Mouse (Mus musculus): ENCODE measurements at regions not wholly inside any gene's neighbourhood (a gene's known extent, or its start where the extent isn't known, plus 50 kb on each side); places are given as distances from the start of the nearest gene placed in this dataset.

DNA sequence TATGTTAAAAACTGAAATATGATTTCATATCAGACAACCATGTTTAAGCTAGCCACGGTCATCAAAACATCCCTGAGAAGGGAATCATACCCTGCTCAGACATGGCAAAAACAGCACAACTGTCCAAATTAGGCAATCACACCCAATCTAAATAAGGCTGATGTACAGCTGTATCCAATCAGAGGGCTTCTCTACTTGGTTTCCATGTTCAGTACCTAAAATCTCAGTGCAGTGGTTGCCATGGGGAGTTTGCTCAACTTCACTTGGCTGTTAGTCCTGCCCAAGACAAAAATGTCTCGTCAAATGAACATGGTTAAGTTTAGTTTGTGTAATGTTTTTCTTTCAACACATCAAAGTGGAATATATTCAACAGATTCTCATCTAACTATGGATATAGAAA is 987.0 kb downstream of the Cdh9 start:
- H3K9me3 ChIP-seq (replicated peaks), result no peaks in the 10 kb centered on the region
- no peak overlapping the region for H3K4me3 ChIP-seq
- H3K36me3 ChIP-seq, result no peaks in the 10 kb centered on the region
- WGBS, result 80% methylated on average over 2 of the region's 2 CpGs
- H3K27ac ChIP-seq (replicated peaks), result no peak overlapping the region
- no peaks in the 10 kb centered on the region for H3K4me1 ChIP-seq
- no peak for DNase-seq (ENCODE audit: low spot score)
- no peaks in the 10 kb centered on the region for H3K27me3 ChIP-seq (ENCODE audit: low read depth, poor library complexity, severe bottlenecking)

DNA sequence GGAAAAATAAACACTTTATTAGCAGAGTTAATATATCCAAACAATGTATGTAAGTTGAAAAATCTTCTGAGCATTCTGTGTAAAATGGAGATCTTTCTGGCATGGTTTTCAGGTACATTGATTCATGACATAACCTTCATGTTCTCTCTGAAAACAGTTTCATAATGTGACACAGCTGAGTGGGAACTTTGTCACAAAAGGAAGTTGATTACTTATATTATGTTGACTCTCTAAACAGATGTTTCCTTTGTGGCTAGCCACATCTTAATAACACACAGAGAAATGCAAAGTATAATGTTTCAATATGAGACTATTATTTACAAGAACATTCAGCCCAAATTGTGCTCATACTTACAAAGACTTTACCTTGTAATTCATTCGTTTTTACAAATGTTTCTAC is 1002.1 kb downstream of the Cdh9 start:
- Histone ChIP-seq H3K4me1 (no peaks in the 10 kb centered on the region), H3K27me3 (ENCODE audit: low read depth, poor library complexity, severe bottlenecking) (no peaks in the 10 kb centered on the region), H3K27ac (replicated peaks) (no peak overlapping the region), H3K4me3 (no peak overlapping the region), H3K36me3 (no peaks in the 10 kb centered on the region), H3K9me3 (replicated peaks) (no peaks in the 10 kb centered on the region)
- WGBS, result 73% methylated on average over 1 of the region's 1 CpGs
- no peak for DNase-seq (ENCODE audit: low spot score)

DNA sequence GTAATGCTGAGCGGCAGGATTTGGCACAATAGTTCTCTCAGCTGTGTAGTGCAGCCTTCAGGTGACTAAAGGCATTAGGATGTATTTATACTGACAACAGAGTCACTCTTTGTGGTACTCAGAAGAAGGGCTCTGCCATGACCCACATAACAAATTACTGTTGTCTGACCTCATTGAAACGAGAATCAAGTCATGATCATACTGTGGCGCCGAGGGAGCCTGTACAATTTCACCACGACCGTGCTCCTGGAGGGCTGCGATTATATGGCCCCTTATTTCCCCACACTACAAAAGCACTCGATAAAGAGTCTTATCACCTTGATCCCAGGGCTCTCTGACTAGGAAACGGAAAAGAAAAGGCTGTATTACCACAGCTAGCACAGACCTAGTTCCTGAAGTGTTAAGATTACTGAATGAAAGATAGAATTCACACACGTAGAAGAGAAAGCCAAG is 1041.7 kb downstream of the Cdh9 start:
- 85% methylated on average over 10 of the region's 10 CpGs for WGBS
- no peaks in the 10 kb centered on the region for H3K27me3 ChIP-seq (ENCODE audit: low read depth, poor library complexity, severe bottlenecking)
- H3K36me3 ChIP-seq, result no peaks in the 10 kb centered on the region
- no peaks in the 10 kb centered on the region for H3K4me1 ChIP-seq
- H3K27ac ChIP-seq (replicated peaks), result no peak overlapping the region
- DNase-seq (ENCODE audit: low spot score), result no peak
- H3K9me3 ChIP-seq (replicated peaks), result no peaks in the 10 kb centered on the region
- no peak overlapping the region for H3K4me3 ChIP-seq

DNA sequence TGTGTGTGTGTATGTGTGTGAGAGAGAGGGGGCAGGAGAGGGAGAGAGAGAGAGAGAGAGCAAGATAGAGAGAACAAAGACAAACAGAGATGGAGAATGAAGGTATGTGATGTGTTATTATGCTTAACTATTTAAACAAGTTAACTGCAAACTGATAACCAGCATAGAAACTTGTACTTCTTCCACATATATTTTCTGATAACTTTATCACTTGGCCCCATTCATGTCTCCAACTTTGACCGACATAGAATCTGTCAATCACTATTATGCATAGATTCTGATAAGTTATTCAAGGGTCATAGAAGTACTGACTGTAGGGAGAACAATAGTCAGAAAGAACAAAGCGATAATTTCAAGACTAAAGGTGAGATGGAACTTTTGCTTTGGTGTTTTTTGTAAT is 1039.0 kb upstream of the Cdh10 start:
- no peak overlapping the region for H3K27ac ChIP-seq (replicated peaks)
- DNase-seq (ENCODE audit: low spot score), result no peak
- H3K4me1 ChIP-seq, result no peaks in the 10 kb centered on the region
- H3K27me3 ChIP-seq (ENCODE audit: low read depth, poor library complexity, severe bottlenecking), result no peaks in the 10 kb centered on the region
- no peak overlapping the region for H3K4me3 ChIP-seq
- H3K36me3 ChIP-seq, result no peaks in the 10 kb centered on the region
- H3K9me3 ChIP-seq (replicated peaks), result no peaks in the 10 kb centered on the region
- WGBS, result 92% methylated on average over 2 of the region's 2 CpGs

DNA sequence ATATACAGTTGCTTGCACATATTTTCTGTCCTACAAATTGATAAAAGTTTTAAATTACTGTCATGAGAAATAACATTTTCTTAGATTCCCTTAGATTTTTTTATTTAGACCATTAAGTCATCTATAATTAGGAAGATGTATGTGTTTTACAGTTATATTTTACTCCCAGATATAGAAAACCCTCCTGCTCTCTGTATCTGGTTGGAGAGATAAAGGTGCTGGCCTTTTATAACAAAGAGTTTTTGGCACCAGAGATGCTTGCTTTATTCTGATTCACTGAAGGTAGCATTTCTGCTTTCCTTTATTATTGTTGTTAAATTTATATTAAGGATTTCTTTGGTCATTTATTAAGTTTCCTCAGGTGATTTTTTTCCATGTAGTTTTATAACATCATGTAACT is 1035.4 kb upstream of the Cdh10 start:
- Histone ChIP-seq H3K27me3 (ENCODE audit: low read depth, poor library complexity, severe bottlenecking) (no peaks in the 10 kb centered on the region), H3K36me3 (no peaks in the 10 kb centered on the region), H3K4me3 (no peak overlapping the region), H3K27ac (replicated peaks) (no peak overlapping the region), H3K4me1 (no peaks in the 10 kb centered on the region), H3K9me3 (replicated peaks) (no peaks in the 10 kb centered on the region)
- DNase-seq (ENCODE audit: low spot score), result no peak

DNA sequence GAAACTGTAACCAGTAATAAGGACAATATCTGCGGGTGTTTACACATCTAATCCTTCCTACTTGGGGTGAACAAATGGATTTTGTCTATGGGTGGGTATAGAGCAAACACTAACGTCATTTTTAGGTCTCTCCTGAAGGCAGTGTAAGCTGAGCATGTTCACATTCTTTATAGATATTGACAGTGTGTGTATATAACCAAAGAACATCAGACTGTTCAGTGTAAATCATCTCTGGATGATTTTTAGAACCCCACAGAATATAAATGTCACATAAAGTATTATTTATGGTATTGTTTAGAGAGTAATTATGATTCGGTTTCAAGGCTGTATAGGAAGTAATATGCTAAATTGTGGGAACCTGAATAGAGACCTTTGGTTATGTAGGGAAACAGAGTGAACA is 1021.2 kb upstream of the Cdh10 start:
- H3K4me3 ChIP-seq, result no peak overlapping the region
- DNase-seq (ENCODE audit: low spot score), result no peak
- no peak overlapping the region for H3K27ac ChIP-seq (replicated peaks)
- H3K36me3 ChIP-seq, result no peaks in the 10 kb centered on the region
- H3K9me3 ChIP-seq (replicated peaks), result no peaks in the 10 kb centered on the region
- WGBS, result 77% methylated on average over 3 of the region's 3 CpGs
- H3K4me1 ChIP-seq, result no peaks in the 10 kb centered on the region
- no peaks in the 10 kb centered on the region for H3K27me3 ChIP-seq (ENCODE audit: low read depth, poor library complexity, severe bottlenecking)

DNA sequence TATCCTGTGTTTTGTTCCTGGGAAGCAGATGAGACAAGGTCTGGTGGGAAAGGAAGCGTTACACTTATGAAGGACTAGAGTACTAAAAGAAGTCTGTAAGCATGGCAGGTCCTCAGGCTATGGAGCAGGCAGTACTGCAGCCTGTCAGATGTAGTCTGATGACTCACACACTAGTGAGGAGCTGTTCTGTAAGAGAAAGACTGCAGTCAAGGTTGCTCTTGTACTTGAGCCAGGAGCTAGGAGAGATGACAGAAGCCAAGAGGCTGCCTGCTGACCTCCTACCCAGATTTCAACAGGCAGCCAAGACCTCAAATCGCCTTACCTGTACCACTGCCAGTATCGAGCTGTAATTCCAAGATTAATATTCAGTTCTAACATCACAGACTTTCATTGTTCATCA is 1017.3 kb upstream of the Cdh10 start:
- WGBS, result 82% methylated on average over 3 of the region's 3 CpGs
- Histone ChIP-seq H3K4me1 (no peaks in the 10 kb centered on the region), H3K36me3 (no peaks in the 10 kb centered on the region), H3K27ac (replicated peaks) (no peak overlapping the region), H3K4me3 (no peak overlapping the region), H3K27me3 (ENCODE audit: low read depth, poor library complexity, severe bottlenecking) (no peaks in the 10 kb centered on the region), H3K9me3 (replicated peaks) (no peaks in the 10 kb centered on the region)
- DNase-seq (ENCODE audit: low spot score), result no peak

DNA sequence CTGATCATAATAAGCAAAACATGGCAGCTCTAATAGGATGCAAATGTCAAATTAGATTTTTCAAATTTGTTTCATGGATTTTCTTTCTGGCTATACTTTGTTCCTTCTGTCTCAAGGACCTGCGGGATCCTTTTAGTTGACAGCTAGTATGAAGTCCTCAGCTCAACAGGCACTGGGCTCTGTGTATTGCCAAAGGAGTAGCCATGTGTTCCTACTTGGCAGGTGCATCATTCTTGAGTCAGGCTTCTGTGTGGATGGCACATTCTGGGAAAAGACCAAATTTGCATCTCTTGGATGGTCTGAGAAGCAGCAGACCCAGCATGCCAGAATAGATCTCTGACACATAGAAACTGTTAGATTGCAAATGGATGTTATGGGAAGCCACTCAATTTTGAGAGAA is 1015.6 kb upstream of the Cdh10 start:
- DNase-seq (ENCODE audit: low spot score), result no peak
- Histone ChIP-seq H3K4me1 (no peaks in the 10 kb centered on the region), H3K4me3 (no peak overlapping the region), H3K36me3 (no peaks in the 10 kb centered on the region), H3K9me3 (replicated peaks) (no peaks in the 10 kb centered on the region), H3K27me3 (ENCODE audit: low read depth, poor library complexity, severe bottlenecking) (no peaks in the 10 kb centered on the region), H3K27ac (replicated peaks) (no peak overlapping the region)
- WGBS, result 100% methylated on average over 1 of the region's 1 CpGs

DNA sequence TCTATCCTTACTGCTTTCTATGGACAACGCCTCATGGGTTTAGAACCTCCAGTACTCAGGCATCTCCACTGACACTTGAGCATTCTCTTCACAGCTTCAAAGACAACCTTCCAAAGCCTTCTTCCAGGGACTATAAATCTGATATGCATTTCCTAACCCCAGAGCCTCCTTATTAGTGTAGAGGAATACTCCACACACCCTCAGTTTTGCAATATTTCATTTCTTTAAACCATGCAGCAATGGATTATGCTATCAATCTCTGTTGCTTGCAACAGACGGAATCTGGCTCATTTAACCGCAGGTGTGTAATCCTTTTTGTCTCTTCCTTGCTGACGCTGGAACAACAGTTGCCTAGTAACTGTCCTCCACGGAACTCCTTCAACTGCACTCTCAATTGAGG is 988.4 kb upstream of the Cdh10 start:
- Histone ChIP-seq H3K36me3 (no peaks in the 10 kb centered on the region), H3K27me3 (ENCODE audit: low read depth, poor library complexity, severe bottlenecking) (no peaks in the 10 kb centered on the region), H3K9me3 (replicated peaks) (0 out of 2 replicates have a peak, but pooled peaks cover 8% of the 10 kb centered on the region), H3K4me3 (no peak overlapping the region), H3K27ac (replicated peaks) (no peak overlapping the region), H3K4me1 (no peaks in the 10 kb centered on the region)
- DNase-seq (ENCODE audit: low spot score), result no peak
- WGBS, result 87% methylated on average over 5 of the region's 5 CpGs

DNA sequence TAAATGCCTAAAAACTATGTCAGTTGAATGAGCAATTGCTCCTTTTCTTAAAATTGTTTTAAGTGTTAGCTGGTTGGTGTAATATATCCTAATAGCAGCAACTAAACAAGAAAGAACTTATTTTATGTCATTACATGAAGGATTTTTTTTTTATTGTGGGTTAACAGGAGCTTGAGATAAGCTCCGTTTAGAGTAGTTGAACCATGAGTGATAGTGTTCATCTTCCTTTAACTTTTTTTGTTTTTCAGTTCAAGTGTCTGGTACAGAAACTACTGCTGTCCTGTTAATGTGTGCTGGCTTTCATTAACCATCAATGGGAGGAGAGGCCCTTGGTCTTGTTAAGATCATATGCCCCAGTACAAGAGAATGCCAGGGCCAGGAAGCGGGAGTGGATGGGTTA is 986.8 kb upstream of the Cdh10 start:
- Histone ChIP-seq H3K4me1 (no peaks in the 10 kb centered on the region), H3K27me3 (ENCODE audit: low read depth, poor library complexity, severe bottlenecking) (no peaks in the 10 kb centered on the region), H3K27ac (replicated peaks) (no peak overlapping the region), H3K4me3 (no peak overlapping the region), H3K9me3 (replicated peaks) (0 out of 2 replicates have a peak, but pooled peaks cover 8% of the 10 kb centered on the region), H3K36me3 (no peaks in the 10 kb centered on the region)
- no peak for DNase-seq (ENCODE audit: low spot score)
- 94% methylated on average over 2 of the region's 2 CpGs for WGBS

DNA sequence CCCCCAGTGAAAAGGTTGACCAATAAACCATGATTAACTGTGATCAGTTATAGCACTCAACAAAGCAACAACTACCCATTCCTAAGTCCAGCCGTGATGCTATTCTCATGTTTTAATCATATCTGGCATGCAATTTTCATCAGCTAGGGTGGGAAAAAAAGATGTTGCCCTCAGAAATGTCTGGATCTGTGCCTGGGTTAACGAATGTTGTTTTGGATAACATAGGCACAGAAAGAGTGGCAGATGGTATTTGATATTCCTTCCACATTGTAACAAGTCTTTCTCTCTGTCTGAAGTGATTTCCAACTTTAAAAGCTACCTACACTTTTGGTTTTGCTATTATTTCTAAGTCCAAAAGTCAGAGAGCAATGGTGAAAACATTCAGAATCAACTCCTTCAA is 938.6 kb upstream of the Cdh10 start:
- no peak overlapping the region for H3K4me3 ChIP-seq
- 85% methylated on average over 2 of the region's 2 CpGs for WGBS
- no peak overlapping the region for H3K27ac ChIP-seq (replicated peaks)
- DNase-seq (ENCODE audit: low spot score), result no peak
- no peaks in the 10 kb centered on the region for H3K4me1 ChIP-seq
- no peaks in the 10 kb centered on the region for H3K27me3 ChIP-seq (ENCODE audit: low read depth, poor library complexity, severe bottlenecking)
- no peaks in the 10 kb centered on the region for H3K9me3 ChIP-seq (replicated peaks)
- H3K36me3 ChIP-seq, result no peaks in the 10 kb centered on the region

DNA sequence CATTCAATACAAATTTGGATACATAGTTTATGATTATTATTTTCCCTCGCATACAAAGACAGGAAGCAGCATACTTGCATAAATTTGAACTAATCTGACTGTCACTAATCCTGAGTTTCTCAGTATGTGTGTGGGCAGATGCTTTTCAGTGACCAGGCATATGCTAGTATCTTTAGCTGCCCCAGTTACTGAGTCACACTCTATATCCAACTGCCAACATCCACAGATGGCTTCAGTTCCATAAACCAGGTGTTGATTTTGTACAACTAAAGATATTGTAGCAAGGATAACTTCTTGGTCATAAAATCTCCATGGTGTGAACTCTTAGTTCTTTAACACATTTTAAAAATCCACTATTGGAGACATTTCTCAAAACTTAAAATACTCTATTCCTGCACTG is 929.4 kb upstream of the Cdh10 start:
- no peak for DNase-seq (ENCODE audit: low spot score)
- Histone ChIP-seq H3K36me3 (no peaks in the 10 kb centered on the region), H3K27me3 (ENCODE audit: low read depth, poor library complexity, severe bottlenecking) (no peaks in the 10 kb centered on the region), H3K4me3 (no peak overlapping the region), H3K4me1 (no peaks in the 10 kb centered on the region), H3K9me3 (replicated peaks) (no peaks in the 10 kb centered on the region), H3K27ac (replicated peaks) (no peak overlapping the region)
- 88% methylated on average over 1 of the region's 1 CpGs for WGBS

DNA sequence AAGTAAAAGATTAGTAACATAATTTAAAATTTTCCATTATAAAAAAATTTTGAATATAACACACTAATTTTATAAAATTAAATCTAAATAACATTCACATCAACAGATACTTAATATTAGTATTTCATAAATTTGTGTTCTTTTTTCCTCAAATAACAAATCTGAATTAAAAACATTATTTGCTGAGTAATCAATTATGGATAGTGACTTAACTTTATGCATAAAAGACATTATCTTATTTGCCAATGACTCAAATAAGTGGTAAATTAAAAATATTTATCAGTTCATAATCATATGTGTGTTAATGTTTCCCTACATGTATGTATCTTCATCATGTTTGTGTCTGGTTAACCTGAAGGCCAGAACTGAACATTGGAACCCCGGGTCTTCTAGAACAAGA is 918.7 kb upstream of the Cdh10 start:
- no peak for DNase-seq (ENCODE audit: low spot score)
- Histone ChIP-seq H3K27me3 (ENCODE audit: low read depth, poor library complexity, severe bottlenecking) (no peaks in the 10 kb centered on the region), H3K4me1 (no peaks in the 10 kb centered on the region), H3K27ac (replicated peaks) (no peak overlapping the region), H3K36me3 (no peaks in the 10 kb centered on the region), H3K4me3 (no peak overlapping the region), H3K9me3 (replicated peaks) (no peaks in the 10 kb centered on the region)
- WGBS, result 82% methylated on average over 1 of the region's 1 CpGs

DNA sequence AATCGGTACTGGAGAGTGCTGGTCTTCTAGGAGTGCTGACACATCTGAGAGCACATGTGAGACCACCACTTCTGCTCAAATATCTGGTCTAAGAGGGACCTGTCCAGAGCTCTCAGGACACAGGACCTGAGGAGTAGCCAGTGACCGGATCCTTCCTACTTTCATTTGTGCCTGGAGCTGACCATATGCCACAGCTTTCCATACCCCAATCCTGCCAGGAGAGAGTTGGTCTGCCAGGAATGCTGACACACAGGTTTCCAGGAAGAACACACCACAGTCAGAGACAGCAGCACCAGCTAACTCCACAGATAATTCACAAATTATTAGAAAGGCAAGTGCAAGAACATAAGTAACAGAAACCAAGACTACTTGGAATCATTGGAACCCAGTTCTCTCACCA is 906.5 kb upstream of the Cdh10 start:
- no peak for DNase-seq (ENCODE audit: low spot score)
- Histone ChIP-seq H3K9me3 (replicated peaks) (no peaks in the 10 kb centered on the region), H3K36me3 (no peaks in the 10 kb centered on the region), H3K27ac (replicated peaks) (no peak overlapping the region), H3K4me1 (no peaks in the 10 kb centered on the region), H3K27me3 (ENCODE audit: low read depth, poor library complexity, severe bottlenecking) (no peaks in the 10 kb centered on the region), H3K4me3 (no peak overlapping the region)
- 89% methylated on average over 2 of the region's 2 CpGs for WGBS

Measured in midbrain, embryonic 10.5 days (tissue).